Mouse (Mus musculus) heart, adult 2 months (tissue): ENCODE measurements around the gene Caskin1.

Source experiments
- CTCF ChIP-seq: fragments of 200-600 bp; IDR thresholded peaks from 2 replicates; pipeline ENCODE4 v1.8.1; 2022; ENCODE audit warnings: antibody characterized with exemption, mild to moderate bottlenecking, moderate library complexity
- EP300 ChIP-seq: fragments of 200-500 bp; IDR thresholded peaks from 2 replicates; pipeline ENCODE4 v1.6.1; 2011; ENCODE audit warnings: low read depth, low read length, control low read depth; ENCODE audit not compliant: insufficient read depth
- POLR2A ChIP-seq: fragments of 200-500 bp; IDR thresholded peaks from 2 replicates; pipeline ENCODE4 v1.6.1; 2011; ENCODE audit warnings: mild to moderate bottlenecking, low read depth, low read length, control low read depth; ENCODE audit not compliant: insufficient read depth

DNA sequence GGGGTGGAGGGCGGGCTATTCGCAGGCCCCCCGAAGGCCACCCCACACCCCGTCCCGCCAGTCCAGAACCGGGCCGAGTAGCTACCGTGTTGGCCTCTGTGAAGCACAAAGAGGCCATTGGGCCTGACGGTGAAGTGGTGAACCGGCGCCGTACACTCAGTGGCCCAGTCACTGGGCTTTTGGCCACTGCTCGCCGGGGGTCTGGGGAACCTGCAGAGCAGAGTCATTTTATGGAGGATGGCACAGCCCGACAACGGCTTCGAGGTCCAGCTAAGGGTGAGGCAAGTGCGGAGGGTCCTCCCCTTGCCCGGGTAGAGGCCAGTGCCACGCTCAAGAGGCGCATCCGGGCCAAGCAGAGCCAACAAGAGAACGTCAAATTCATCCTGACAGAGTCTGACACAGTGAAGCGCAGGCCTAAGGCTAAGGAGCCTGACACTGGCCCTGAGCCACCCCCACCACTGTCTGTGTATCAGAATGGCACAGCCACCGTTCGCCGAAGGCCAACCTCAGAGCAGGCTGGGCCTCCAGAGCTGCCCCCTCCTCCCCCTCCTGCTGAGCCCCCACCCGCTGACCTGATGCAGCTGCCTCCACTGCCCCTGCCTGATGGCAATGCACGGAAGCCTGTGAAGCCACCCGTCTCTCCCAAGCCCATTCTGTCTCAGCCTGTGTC lies 17.0 kb downstream of the Caskin1 start:
- no peak for TF ChIP-seq CTCF
- no peak for TF ChIP-seq POLR2A
- TF ChIP-seq EP300: no peak
